Mouse (Mus musculus): Measurements from ENCODE around the gene Lhfpl2. TPM values are rescaled to one million over a fixed set of nuclear protein-coding genes. Genes with fewer than 3 reads are reported as not detected.

Gene Lhfpl2
- total and polyA plus RNA-seq, 3 experiments = not detected

- H3K4me1 ChIP-seq (ENCODE audit: control insufficient read depth in 1 of 2, insufficient read depth in 2 of 2) = peaks cover 0 to 19% of the 10 kb centered on the region in 2 experiments; a peak in 2 of 4 replicates
- H3K27ac ChIP-seq (ENCODE audit: insufficient read depth, low read depth) = no peak overlapping the region
These were observed 15.6 kb downstream of the Lhfpl2 start for GRCm38 (mm10) chr13:94073046-94073715.

DNA sequence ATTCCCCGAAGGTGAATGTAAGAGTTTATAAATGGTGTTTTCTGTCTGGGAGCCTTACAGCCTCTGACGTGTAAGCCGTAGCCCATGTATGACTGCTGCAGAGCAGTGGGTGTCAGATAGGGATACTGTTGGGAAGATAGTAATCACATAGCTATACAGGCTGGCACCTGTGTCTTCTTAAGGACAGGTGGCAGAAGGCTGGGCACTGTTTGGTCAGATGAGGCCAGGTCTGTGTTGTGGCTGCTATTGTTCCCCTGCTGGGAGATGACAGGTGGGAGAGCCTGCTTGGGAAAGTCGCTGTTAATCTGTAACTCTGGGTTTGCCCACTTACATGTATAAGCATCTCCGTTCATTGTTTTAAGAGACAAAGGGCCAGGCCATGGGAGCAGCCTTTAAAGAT is 16.1 kb downstream of the Lhfpl2 start:
- Histone ChIP-seq H3K27ac (ENCODE audit: insufficient read depth, low read depth) (no peak overlapping the region), H3K4me1 (ENCODE audit: control insufficient read depth in 1 of 2, insufficient read depth in 2 of 2) (peaks cover 0 to 14% of the 10 kb centered on the region in 2 experiments; a peak in 2 of 4 replicates), H3K79me2 (replicated peaks; ENCODE audit: control insufficient read depth, extremely low read depth, insufficient read depth, poor library complexity, severe bottlenecking) (no peaks in the 10 kb centered on the region), H3K9ac (ENCODE audit: insufficient read depth, low read depth) (no peak overlapping the region), H3K4me2 (ENCODE audit: insufficient read depth, low read depth, poor library complexity, severe bottlenecking) (no peak overlapping the region), H3K36me3 (replicated peaks in 1 of 2; ENCODE audit: control insufficient read depth in 1 of 2, insufficient read depth in 1 of 2, low read length in 1 of 2) (no peaks in the 10 kb centered on the region), H3K4me3 (replicated peaks in 1 of 3; ENCODE audit: low read depth in 2 of 3, low read length in 2 of 3, poor library complexity in 1 of 3) (no peak overlapping the region), H3K27me3 (replicated peaks) (no peaks in the 10 kb centered on the region), H3K9me3 (replicated peaks; ENCODE audit: low read length) (no peaks in the 10 kb centered on the region)
- TF ChIP-seq USF2 (conservative IDR thresholded peaks at IDR 0.05; ENCODE audit: low read depth, low read length) (no peak), ETS1 (conservative IDR thresholded peaks at IDR 0.05; ENCODE audit: low read depth, low read length) (no peak), CHD1 (IDR thresholded peaks at IDR 0.05; ENCODE audit: low read depth, low read length) (no peak), HCFC1 (IDR thresholded peaks at IDR 0.05; ENCODE audit: low read depth, low read length) (no peak), MEF2A (IDR thresholded peaks at IDR 0.05; ENCODE audit: borderline replicate concordance, low read depth, low read length) (no peak), SMC3 (IDR thresholded peaks at IDR 0.05; ENCODE audit: low read depth, low read length) (no peak)
- in situ Hi-C loops (cut with MboI; ENCODE audit: low pct_ligation_motif_present, low pct_unique_long_range_greater_than_20kb, low sequenced_read_pairs) = no loop called here
- no peak for DNase-seq (ENCODE audit: extremely low read depth)
- dilution Hi-C loops (cut with MboI; ENCODE audit: extremely low pct_ligation_motif_present, extremely low pct_unique_long_range_greater_than_20kb, low sequenced_read_pairs) = no loop called here

More at GRCm38 (mm10) chr13:94073046-94073715, 15.6 kb downstream of the Lhfpl2 start:
- Histone ChIP-seq H3K4me2 (ENCODE audit: insufficient read depth, low read depth, poor library complexity, severe bottlenecking) (no peak overlapping the region), H3K27me3 (replicated peaks) (no peaks in the 10 kb centered on the region), H3K9me3 (replicated peaks; ENCODE audit: low read length) (no peaks in the 10 kb centered on the region), H3K9ac (ENCODE audit: insufficient read depth, low read depth) (no peak overlapping the region), H3K4me3 (replicated peaks in 1 of 3; ENCODE audit: low read depth in 2 of 3, low read length in 2 of 3, poor library complexity in 1 of 3) (no peak overlapping the region), H3K79me2 (replicated peaks; ENCODE audit: control insufficient read depth, extremely low read depth, insufficient read depth, poor library complexity, severe bottlenecking) (no peaks in the 10 kb centered on the region), H3K36me3 (replicated peaks in 1 of 2; ENCODE audit: control insufficient read depth in 1 of 2, insufficient read depth in 1 of 2, low read length in 1 of 2) (no peaks in the 10 kb centered on the region)
- dilution Hi-C loops (cut with MboI; ENCODE audit: extremely low pct_ligation_motif_present, extremely low pct_unique_long_range_greater_than_20kb, low sequenced_read_pairs) (no loop called here), in situ Hi-C loops (cut with MboI; ENCODE audit: low pct_ligation_motif_present, low pct_unique_long_range_greater_than_20kb, low sequenced_read_pairs) (no loop called here)
- no peak for TF ChIP-seq POLR2AphosphoS2 (IDR thresholded peaks at IDR 0.05; ENCODE audit: low read depth, low read length)
- TF ChIP-seq RAD21 (IDR thresholded peaks at IDR 0.05; ENCODE audit: low read depth, low read length) = no peak
- TF ChIP-seq RCOR1 (conservative IDR thresholded peaks at IDR 0.05; ENCODE audit: low read depth, low read length) = no peak
- no peak for TF ChIP-seq JUN (IDR thresholded peaks at IDR 0.05; ENCODE audit: insufficient read depth, low read depth, low read length)
- no peak for TF ChIP-seq ZKSCAN1 (IDR thresholded peaks at IDR 0.05; ENCODE audit: borderline replicate concordance, low read depth, low read length)
- TF ChIP-seq JUND (conservative IDR thresholded peaks at IDR 0.05; ENCODE audit: low read depth, low read length) = no peak
- TF ChIP-seq MAZ (IDR thresholded peaks at IDR 0.05; ENCODE audit: low read depth, low read length) = no peak
- no peak for DNase-seq (ENCODE audit: extremely low read depth)
